Mouse (Mus musculus): ENCODE data around the gene Arhgap33.

- TF ChIP-seq CTCF (IDR thresholded peaks at IDR 0.05; ENCODE audit: insufficient read depth, low read length) (no peak), POLR2A (IDR thresholded peaks at IDR 0.05; ENCODE audit: borderline replicate concordance, extremely low read depth, low read depth, low read length) (no peak)
Measured at GRCm38 (mm10) chr7:30477415-30478381, 57.2 kb downstream of the Arhgap33 start.
